Mouse (Mus musculus): Measurements from ENCODE around the gene Ap3b1.

- TF ChIP-seq POLR2A (IDR thresholded peaks at IDR 0.05; ENCODE audit: borderline replicate concordance, extremely low read depth, insufficient read depth, insufficient read length, poor library complexity, severe bottlenecking) (no peak), CTCF (IDR thresholded peaks at IDR 0.05; ENCODE audit: borderline replicate concordance, extremely low read depth, insufficient read depth, insufficient read length) (no peak)
These were observed 112.4 kb downstream of the Ap3b1 start for GRCm38 (mm10) chr13:94471009-94471672.
